Mouse (Mus musculus): Measurements from ENCODE around the gene Golgb1.

Gene Golgb1

DNA sequence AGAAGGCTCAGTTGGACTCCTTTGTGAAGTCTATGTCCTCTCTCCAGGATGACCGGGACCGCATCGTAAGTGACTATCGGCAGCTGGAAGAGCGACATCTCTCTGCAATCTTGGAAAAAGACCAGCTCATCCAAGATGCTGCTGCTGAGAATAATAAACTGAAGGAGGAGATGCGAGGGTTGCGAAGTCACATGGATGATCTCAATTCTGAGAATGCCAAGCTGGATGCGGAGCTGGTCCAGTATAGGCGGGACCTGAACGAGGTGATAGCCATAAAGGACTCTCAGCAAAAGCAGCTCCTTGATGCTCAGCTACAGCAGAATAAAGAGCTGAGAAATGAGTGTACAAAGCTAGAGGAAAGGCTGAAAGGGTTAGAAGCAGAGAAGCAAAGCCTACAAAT is 43.6 kb downstream of the Golgb1 start:
- DNase-seq (ENCODE audit: inconsistent age in 2 of 2, low spot score in 1 of 2): no peak

- no peak for DNase-seq (ENCODE audit: inconsistent age in 2 of 2, low spot score in 1 of 2)
Observed at GRCm38 (mm10) chr16:36920410-36920809, 45.5 kb downstream of the Golgb1 start.

- DNase-seq (ENCODE audit: inconsistent age in 2 of 2, low spot score in 1 of 2): no peak
Observed at GRCm38 (mm10) chr16:36921067-36921613, 46.2 kb downstream of the Golgb1 start.

GRCm38 (mm10) chr16:36921980-36922379 is 47.0 kb downstream of the Golgb1 start:
- no peak for DNase-seq (ENCODE audit: inconsistent age in 2 of 2, low spot score in 1 of 2)

DNA sequence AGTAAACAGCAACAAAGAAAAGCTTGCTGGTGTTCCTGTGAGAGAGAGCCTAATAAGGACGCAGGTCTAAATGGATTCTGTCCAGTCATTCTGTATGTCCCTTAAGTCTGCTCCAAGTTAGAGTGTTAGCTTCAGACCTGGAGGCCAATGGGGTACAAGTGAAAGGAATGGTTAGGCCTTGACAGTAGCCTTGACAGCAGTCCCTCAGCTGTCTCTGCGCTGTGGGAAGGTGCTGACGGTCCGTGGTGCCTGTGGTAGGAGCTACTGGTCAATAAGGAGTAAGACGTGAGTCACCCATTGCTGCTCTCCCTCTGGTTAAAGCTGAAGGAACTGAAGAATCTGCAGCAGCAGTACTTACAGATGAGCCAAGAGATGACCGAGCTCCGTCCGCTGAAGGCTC is 49.4 kb downstream of the Golgb1 start:
- DNase-seq (ENCODE audit: inconsistent age in 2 of 2, low spot score in 1 of 2): peak; percentile 56 to 77

- DNase-seq (ENCODE audit: inconsistent age in 2 of 2, low spot score in 1 of 2): peak; percentile 50 to 75
Observed at GRCm38 (mm10) chr16:36925351-36925750, 50.4 kb downstream of the Golgb1 start.

- peak in 1 of 2 experiments; percentile 61 for DNase-seq (ENCODE audit: inconsistent age in 2 of 2, low spot score in 1 of 2)
Observed at GRCm38 (mm10) chr16:36925797-36926196, 50.9 kb downstream of the Golgb1 start.

- no peak for DNase-seq (ENCODE audit: inconsistent age in 2 of 2, low spot score in 1 of 2)
Observed at GRCm38 (mm10) chr16:36926514-36927447, 51.8 kb downstream of the Golgb1 start.

- no peak for DNase-seq (ENCODE audit: inconsistent age in 2 of 2, low spot score in 1 of 2)
Observed at GRCm38 (mm10) chr16:36927495-36928105, 52.7 kb downstream of the Golgb1 start.

GRCm38 (mm10) chr16:36928106-36928500 is 53.2 kb downstream of the Golgb1 start:
- no peak for DNase-seq (ENCODE audit: inconsistent age in 2 of 2, low spot score in 1 of 2)

GRCm38 (mm10) chr16:36929216-36929615 is 54.3 kb downstream of the Golgb1 start:
- peak; percentile 64 to 82 for DNase-seq (ENCODE audit: inconsistent age in 2 of 2, low spot score in 1 of 2)

DNA sequence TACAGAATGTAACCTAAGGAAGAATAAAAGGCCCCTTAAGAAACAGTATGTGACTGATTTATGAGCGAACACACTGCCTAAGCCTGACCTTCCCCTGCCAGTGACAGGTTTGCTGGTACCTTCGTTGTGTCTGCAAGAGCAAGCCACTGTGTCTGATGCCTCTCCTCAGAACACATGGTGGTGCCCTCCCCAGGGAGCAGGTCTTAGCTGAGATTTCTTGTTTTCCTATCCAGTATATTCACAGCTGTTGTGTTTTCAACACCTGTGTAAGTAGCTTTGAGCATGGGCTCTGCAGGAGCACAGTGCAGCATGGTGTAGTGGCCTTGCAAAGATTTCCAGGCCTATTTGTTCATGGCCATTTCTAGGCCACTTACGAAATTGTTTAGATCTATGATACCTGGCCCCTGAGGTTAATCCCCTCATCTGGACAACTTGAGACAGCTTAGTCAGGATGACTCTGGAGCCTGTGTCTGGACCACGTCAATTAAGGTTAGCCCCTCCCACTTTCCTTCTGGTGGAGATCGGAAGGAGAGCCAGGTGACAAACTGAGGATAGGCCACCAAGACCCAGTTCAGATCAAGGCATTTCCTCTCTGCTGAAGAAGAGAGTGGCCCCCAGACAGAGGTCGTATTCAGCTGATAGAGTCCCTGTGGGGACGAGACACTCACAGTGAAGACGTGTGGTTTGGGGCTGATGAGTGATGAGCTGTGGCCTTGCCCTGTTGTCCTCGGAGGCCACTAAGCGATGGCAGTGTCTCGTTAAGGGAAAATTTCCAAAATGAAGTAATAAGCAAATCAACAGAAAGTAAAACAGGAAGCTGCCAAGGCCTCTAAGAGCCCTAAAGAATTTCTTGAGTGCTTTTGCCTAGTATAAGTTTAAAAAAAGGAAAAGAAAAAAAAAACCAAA is 55.5 kb downstream of the Golgb1 start:
- DNase-seq (ENCODE audit: inconsistent age in 2 of 2, low spot score in 1 of 2): peak; percentile 74 to 91

GRCm38 (mm10) chr16:36931381-36931780 is 56.4 kb downstream of the Golgb1 start:
- DNase-seq (ENCODE audit: inconsistent age in 2 of 2, low spot score in 1 of 2): no peak

- no peak for DNase-seq (ENCODE audit: inconsistent age in 2 of 2, low spot score in 1 of 2)
Observed at GRCm38 (mm10) chr16:36931976-36932375, 57.0 kb downstream of the Golgb1 start.

DNA sequence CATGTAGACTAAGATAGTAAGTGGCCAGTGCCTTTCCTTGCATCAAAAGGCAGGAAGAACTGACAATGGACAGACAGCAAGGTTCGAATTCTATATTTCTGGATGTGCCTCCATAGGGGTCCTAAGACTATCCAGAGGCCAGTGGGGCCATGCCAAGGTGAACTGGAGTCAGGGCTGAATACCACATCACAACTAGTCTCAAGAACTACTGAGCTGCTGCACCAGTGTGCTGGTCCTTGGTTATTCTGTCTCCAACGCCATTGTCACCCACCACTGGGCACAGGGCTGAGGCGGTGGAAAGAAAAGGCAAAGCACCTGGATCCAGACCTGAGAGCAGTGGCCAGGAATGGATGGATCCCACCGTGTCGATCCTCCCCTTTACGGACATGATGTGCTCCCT is 57.6 kb downstream of the Golgb1 start:
- no peak for DNase-seq (ENCODE audit: inconsistent age in 2 of 2, low spot score in 1 of 2)

GRCm38 (mm10) chr16:36934131-36934840 is 59.3 kb downstream of the Golgb1 start:
- peak; percentile 42 to 81 for DNase-seq (ENCODE audit: inconsistent age in 2 of 2, low spot score in 1 of 2)

GRCm38 (mm10) chr16:36934841-36935620 is 60.1 kb downstream of the Golgb1 start, which contains the start of gene Hcls1:
Hcls1 (plus strand) TSS chr16:36934983.
- peak in 1 of 2 experiments; percentile 73 for DNase-seq (ENCODE audit: inconsistent age in 2 of 2, low spot score in 1 of 2)

- DNase-seq (ENCODE audit: inconsistent age in 2 of 2, low spot score in 1 of 2): no peak
Observed at GRCm38 (mm10) chr16:36935814-36936213, 60.9 kb downstream of the Golgb1 start.

DNA sequence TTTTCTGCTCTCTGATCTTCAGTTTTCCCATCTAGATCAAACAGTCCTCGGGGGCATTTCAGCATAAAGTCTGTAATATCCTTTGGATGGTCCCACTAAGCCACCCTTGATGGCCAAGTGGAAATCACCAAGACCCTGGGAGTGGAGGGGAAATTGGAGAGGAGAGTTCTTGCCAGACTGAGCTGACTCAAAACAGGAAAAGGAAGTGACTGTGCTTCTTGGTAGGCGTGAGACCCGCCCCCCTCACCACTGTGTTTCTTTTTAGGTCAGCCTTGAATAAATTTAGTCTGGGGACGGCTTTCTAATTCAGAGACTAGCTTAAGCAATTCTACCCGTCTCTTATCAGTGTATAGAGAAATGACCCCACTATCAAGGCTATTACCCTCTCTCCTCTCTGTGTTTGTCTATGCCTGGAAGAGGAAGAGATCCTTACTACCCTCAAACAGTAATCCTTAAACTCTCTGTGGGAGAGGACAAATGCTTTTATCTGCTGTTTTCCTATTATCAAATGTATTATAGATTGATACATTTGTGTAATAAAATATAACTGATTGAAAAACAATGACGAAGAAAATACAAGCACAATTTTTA is 66.3 kb downstream of the Golgb1 start:
- DNase-seq (ENCODE audit: inconsistent age in 2 of 2, low spot score in 1 of 2): peak; percentile 51 to 82

All from adrenal gland, adult (tissue).